Mouse (Mus musculus) urinary bladder, postnatal 10 days (tissue): ENCODE measurements around the gene Sorcs3.

ENCODE experiments used
- DNase-seq: peaks from one replicate; pipeline ENCODE4 v3.0.0; 2022; ENCODE audit warnings: low spot score

Gene Sorcs3

DNA sequence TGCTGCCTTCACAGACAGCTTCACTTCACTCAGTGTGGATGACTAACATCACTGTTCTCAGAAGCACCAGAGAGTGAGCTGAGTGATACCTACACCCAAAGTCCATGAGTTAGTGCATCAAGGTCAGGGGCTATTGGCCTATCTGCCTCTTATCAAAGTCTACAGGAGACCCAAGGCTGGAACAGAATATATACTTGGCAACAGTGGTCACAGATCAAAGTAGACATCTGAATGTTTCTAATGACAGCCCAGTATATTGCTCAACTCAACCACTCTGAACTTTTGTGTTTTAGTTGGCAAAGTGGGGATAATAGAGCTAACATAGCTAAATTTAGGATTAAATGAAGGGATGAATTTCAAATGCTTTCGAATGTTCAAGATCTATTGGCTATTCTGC, 501.1 kb downstream of the Sorcs3 start:
- DNase-seq: no peak

- DNase-seq: no peak
Observed at GRCm38 (mm10) chr19:48725851-48726419, 520.1 kb downstream of the Sorcs3 start.

GRCm38 (mm10) chr19:48727048-48727447, 521.2 kb downstream of the Sorcs3 start:
- DNase-seq: no peak

- no peak for DNase-seq
Observed at GRCm38 (mm10) chr19:48727601-48728000, 521.8 kb downstream of the Sorcs3 start.

DNA sequence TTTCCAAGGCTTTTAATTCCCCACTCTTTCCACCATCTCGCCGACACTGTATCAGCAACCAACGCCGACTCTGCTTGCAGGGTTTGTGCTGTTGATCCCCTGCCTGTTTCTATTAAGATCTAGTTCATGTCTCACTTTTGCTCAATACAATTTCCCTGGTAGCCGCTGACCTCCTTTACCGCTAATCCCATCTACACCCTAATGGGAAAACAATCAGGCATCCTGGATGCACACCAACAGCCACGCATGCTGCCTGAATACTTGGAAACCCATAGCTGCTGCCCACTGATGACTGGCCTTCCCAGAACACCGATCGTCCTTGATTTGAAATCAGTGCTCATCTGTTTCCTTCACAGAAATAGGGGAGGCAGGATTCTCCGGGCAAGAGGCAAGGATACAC, 525.9 kb downstream of the Sorcs3 start:
- DNase-seq: no peak

DNA sequence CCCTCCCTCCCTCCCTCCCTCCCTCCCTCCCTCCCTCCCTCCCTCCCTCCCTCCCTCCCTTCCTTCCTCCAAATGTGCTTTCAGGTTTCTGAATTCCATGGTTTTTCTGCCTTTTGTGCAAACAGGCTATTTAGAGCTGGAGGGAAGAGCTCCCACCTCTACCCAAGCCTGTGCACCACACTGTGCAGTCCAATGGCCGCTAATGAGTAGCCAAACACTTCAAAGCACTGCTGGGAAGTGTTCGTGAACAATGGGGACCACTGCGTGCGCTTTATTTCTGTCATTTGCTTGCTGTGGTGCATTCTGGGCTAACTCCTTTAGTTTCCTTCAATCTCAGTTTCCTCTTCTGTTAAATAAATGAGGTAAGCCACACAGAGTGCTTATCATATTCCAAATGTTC, 528.5 kb downstream of the Sorcs3 start:
- no peak for DNase-seq

DNA sequence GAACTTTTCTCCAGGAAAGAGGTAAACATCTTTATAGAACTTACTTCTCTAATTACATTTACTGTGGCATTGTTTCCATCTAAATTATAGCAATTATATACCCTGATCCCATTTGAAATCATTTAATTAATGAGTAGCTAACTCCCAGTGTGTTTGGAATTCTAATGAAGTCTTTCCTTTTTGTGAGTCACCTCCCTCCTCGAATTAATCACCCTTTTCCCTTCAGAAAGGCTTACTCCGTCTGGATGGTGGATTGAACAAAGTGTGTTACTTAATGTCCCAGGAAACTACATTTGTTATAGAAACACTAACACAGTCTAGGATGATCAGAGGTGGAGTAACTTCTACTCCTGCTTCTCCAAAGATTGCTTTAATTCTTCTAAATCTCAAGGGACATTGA, 531.7 kb downstream of the Sorcs3 start:
- no peak for DNase-seq

DNA sequence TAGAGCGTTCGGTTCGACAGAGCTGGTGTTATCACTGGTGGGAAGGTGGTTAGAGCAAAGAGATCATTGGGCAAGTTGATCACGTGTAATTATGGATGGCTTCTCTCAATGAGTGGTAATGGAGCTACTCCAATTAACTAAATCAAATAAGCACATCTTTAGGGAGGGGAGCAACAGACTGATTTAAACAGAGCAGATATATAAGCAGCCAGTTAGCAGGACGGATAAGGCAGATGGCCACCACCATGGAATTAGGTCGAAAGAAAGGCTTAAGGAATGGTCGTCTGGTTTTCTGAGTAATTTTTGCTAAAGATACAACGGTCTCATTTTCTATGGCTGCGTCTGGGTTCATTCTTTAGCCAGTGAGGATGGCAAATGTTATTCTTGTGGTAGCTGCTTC, 549.3 kb downstream of the Sorcs3 start:
- no peak for DNase-seq

DNA sequence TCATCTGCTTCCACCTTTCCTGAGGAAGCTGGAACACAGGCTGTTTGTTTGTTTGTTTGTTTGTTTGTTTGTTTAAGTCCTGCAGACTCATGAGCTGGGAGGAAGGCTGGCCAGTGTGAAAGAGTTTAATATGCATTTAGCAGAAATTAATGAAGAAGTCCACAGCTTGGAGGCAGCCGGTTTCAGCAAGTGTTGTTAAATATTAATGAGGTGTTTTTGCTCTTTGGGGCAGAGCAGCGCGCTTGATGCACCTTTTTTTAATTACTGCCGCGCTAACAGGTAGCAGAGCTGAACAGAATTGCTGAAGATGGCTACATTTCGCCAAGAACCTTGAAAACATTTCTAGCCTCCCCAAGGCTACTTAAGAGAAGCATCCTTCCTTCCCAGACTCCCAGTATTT, 551.0 kb downstream of the Sorcs3 start:
- DNase-seq: no peak

GRCm38 (mm10) chr19:48766524-48766923, 560.7 kb downstream of the Sorcs3 start:
- DNase-seq: no peak

- DNase-seq: no peak
Observed at GRCm38 (mm10) chr19:48771565-48771964, 565.7 kb downstream of the Sorcs3 start.

DNA sequence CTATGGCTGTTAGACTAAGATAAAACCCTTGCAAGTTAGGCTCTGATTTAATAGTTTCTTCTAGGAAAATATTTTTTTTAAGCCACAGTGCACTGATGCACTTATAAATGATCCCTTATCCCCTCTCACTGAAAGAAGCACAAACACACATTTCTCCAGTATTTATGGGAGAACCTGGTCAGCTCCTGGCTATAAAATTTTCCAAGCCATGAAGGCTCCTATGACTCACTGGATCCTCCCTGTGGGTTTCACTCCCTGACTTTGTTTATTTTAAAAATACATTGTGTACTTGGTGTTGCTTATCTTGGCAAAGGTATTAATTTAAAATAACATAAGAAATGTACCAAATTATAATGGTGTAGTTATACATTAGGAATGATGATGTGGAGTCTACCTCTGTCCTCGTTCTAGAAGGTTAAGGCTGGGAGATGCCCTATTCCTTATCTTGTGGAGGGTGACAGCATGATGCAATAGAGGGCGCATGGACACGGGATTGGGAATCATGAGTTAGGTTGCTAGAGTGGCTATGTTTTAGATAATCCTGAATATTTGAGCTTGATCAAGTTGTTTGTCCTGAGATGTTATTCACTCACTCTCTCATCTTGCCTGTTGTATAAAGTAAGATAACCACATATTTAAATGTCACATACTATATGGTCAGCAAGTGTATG, 573.4 kb downstream of the Sorcs3 start:
- DNase-seq: no peak

- DNase-seq: no peak
Observed at GRCm38 (mm10) chr19:48780813-48781212, 575.0 kb downstream of the Sorcs3 start.

DNA sequence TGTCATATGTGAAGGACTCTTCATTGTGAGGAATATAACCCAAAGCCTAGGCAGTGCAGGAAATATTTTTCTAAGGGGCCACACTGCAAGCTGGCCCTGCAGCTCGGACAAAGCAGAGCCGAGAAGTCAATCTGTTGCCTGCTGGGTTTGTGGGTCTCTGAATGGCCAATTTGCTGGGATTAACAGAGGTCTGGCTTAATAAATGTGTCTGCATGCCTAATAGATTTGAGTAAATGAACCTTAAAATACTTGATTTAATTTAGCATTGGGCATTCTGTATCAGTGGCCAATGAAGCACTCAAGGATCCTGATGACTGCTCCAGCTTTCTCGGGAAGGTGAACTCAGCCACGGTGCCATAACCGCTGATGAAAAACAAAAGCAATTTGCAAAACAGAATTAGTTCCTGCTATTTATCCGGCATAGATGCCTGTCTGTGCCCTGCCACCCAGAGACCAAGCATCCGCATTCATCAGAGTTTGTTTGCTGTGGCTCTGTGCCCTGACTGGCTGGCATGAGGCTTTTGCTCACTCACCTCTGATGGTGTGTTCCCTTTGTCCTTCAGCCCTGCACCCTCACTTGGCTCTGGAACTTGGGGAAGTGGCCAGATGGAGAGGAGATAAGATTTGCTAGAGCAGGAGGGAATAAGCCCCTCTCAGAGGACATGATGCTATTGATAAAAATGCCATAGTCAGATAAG, 576.3 kb downstream of the Sorcs3 start:
- no peak for DNase-seq

- no peak for DNase-seq
Observed at GRCm38 (mm10) chr19:48787269-48787668, 581.4 kb downstream of the Sorcs3 start.

- DNase-seq: no peak
Observed at GRCm38 (mm10) chr19:48804546-48804945, 598.7 kb downstream of the Sorcs3 start.

DNA sequence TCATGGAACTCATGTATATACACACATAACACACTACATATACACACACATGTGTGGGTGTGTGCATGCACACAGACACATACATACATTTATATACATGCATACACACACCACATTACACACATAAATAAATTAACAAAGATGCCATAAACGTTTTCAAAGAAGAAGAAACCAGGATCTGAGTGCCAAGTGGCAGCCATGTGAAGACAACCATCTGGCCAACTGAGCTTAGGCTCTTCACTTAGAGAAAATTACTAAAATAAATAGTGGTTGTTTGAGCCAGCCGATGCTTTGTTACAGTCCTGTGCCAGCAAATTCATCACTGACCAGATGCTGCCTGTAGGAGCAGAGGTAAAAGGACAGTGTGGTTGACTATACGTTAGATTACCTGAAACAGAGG, 605.7 kb downstream of the Sorcs3 start:
- DNase-seq: no peak

DNA sequence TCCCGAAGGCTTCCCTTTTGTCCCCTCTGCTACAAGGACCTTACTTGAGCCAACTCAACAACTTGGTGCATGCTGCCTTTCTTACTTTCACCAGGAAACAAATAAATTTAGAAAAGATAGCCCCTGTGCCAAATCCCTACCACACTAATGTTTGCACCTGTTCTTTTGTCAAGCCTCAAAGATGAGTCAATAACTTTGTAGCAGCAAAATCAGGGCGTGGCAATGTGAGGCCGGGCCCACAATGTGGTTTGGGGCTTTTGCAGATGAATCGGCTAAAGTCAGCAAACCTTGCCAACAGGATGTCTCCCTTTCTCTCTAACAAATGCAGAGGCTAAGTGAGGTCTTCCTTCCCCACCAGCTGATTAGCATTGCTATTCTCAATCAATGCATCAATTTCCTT, 608.0 kb downstream of the Sorcs3 start:
- no peak for DNase-seq

DNA sequence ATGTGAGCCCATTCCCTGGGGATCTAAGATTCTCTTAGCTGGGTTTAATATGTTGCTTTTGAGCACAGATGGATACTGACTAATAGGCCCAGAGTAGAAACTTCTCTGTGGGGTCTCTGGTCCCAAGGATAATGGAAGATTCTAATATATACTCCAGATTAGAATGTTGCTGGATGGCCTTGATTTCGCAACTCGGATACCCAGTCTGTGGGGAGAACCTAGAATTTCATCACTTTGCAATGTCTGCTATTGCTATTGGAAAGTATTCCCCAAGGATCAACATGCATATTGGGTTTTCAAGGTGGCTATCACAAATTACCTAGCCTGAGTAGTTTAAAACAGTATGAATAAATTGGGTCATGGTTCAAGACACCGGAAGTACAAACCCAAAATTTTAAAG, 609.2 kb downstream of the Sorcs3 start:
- DNase-seq: no peak

GRCm38 (mm10) chr19:48820493-48821282, 614.9 kb downstream of the Sorcs3 start:
- DNase-seq: no peak

DNA sequence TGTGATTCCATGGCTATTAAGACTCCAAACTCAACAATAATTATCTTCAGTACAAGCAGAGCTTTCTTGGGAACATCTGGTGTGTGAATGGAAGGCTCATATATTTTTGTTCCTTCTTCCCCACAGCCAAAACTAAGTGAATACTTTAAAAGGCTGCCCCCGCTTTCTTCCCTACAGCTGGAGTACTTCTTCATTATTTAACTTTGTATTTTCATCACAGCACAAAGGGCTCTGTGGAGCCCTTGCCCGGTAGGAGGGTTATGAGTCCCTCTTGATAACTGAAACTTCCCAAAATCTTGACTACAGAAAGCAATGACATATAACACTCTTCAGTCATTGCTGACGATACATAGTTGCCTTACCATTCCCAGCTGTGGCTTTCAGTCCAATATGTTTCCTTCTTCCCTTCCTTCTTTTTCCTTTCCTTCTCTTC, 615.5 kb downstream of the Sorcs3 start:
- no peak for DNase-seq

GRCm38 (mm10) chr19:48834342-48834741, 628.5 kb downstream of the Sorcs3 start:
- DNase-seq: no peak

DNA sequence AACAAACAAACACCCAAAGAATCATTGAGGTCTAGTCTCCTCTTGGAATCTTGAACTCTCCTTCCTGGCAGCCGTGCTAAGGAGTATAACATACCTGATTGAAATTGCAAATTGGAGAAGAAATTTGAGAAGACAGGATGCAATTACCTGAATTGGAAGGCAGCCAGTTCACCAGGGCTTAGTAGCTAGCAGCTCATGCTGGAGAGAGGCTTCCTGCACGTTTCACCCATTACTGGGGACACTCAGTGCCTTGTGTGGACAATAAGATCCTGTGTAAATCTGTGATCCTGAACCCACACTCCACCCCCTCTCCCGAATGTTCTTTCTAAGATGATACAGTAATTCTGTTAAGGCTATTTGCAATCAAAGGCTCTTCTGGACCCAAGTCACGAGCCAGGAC, 633.6 kb downstream of the Sorcs3 start:
- DNase-seq: no peak
